ENCODE assay signal across 8 mouse cellular contexts in genomic region chr2:15055741-15056151, GRCm38 (mm10). TPM values are rescaled to one million over a fixed set of nuclear protein-coding genes. Genes with fewer than 3 reads are reported as not detected.
A peak's percentile ranks its signal among the peaks of the same experiment; 100 is the strongest.
DNase-seq lines count a peak whose midpoint lies in the region; ATAC-seq and TF ChIP-seq lines count a peak whose summit lies in the region.

No protein-coding gene starts in this region.

- H3K27me3 ChIP-seq in hindbrain, embryonic 14.5 days (ENCODE audit: control insufficient read depth, insufficient read depth, low read length), result no peaks in the 10 kb centered on the region
- H3K27me3 ChIP-seq in megakaryocyte, embryonic 14.5 days (replicated peaks), result no peaks in the 10 kb centered on the region

- H3K4me3 ChIP-seq in layer of hippocampus, adult 2 months, result peak overlapping the region; percentile 100
- H3K4me3 ChIP-seq in bone marrow, adult 2 months (replicated peaks; ENCODE audit: control insufficient read depth, low read depth, low read length), result peak overlapping the region; percentile 97
- peak overlapping the region; percentile 83 for H3K4me3 ChIP-seq in hindbrain, embryonic 14.5 days (replicated peaks; ENCODE audit: low read length)
- H3K4me3 ChIP-seq in megakaryocyte, embryonic 14.5 days (replicated peaks), result peak overlapping the region; percentile 96

- TF ChIP-seq CTCF in layer of hippocampus, adult 2 months (conservative IDR thresholded peaks at IDR 0.05), result no peak
- TF ChIP-seq CTCF in bone marrow, adult 2 months (IDR thresholded peaks at IDR 0.05; ENCODE audit: control insufficient read depth, insufficient read depth, low read length), result no peak

- H3K27ac ChIP-seq in layer of hippocampus, adult 2 months, result peak overlapping the region; percentile 96
- peak overlapping the region; percentile 83; the same call in 1 of the 2 replicates for H3K27ac ChIP-seq in bone marrow, adult 2 months (ENCODE audit: control insufficient read depth, insufficient read depth, low read depth, low read length, poor library complexity)
- H3K27ac ChIP-seq in hindbrain, embryonic 14.5 days, result peak overlapping the region; percentile 96

- H3K9ac ChIP-seq in hindbrain, embryonic 14.5 days, result peak overlapping the region; percentile 92

- no peaks in the 10 kb centered on the region for H3K4me1 ChIP-seq in bone marrow, adult 2 months (ENCODE audit: control insufficient read depth, insufficient read depth, low read length)
- H3K4me1 ChIP-seq in hindbrain, embryonic 14.5 days (replicated peaks; ENCODE audit: control insufficient read depth, insufficient read depth, low read length), result peaks cover 20% of the 10 kb centered on the region
- peaks cover 29% of the 10 kb centered on the region for H3K4me1 ChIP-seq in megakaryocyte, embryonic 14.5 days

- H3K4me2 ChIP-seq in hindbrain, embryonic 14.5 days (replicated peaks), result peak overlapping the region; percentile 81

- H3K36me3 ChIP-seq in hindbrain, embryonic 14.5 days (replicated peaks; ENCODE audit: control insufficient read depth, insufficient read depth), result no peaks in the 10 kb centered on the region
- H3K36me3 ChIP-seq in megakaryocyte, embryonic 14.5 days (replicated peaks; ENCODE audit: low read length), result no peaks in the 10 kb centered on the region

- no peak for TF ChIP-seq POLR2A in bone marrow, adult 2 months (IDR thresholded peaks at IDR 0.05; ENCODE audit: borderline replicate concordance, control insufficient read depth, low read depth, low read length)

- under 1% methylated on average over 15 of the region's 15 CpGs for WGBS in bone marrow, adult 2 months
- WGBS in hindbrain, embryonic 14.5 days, result under 1% methylated on average over 15 of the region's 15 CpGs

- no peak for ATAC-seq in hindbrain, embryonic 14.5 days (ENCODE audit: low FRiP score)

- no peak for DNase-seq in layer of hippocampus, adult 2 months (ENCODE audit: low spot score in 2 of 2)
- DNase-seq in layer of hippocampus, adult 8-10 months (ENCODE audit: low spot score in 2 of 2), result no peak
- peak; percentile 55 for DNase-seq in hindbrain, embryonic 14.5 days (ENCODE audit: low spot score)
- no peak for DNase-seq in retina, embryonic 14.5 days (ENCODE audit: low spot score)
- no peak for DNase-seq in layer of hippocampus, adult 11-12 months (ENCODE audit: low spot score)
- DNase-seq in layer of hippocampus, postnatal 36 days, result no peak

- H3K9me3 ChIP-seq in hindbrain, embryonic 14.5 days (ENCODE audit: control insufficient read depth, low read length), result no peaks in the 10 kb centered on the region
- no peaks in the 10 kb centered on the region for H3K9me3 ChIP-seq in megakaryocyte, embryonic 14.5 days

RNA-seq across cellular contexts. Expression of gene Nsun6, which starts 0.9 kb away (rescaled TPM):
- total RNA-seq in layer of hippocampus, adult 2 months (2021), result 10 to 100 TPM in 1 of 2 experiments, 1 to 10 TPM in 1; 8.5 to 14.6 TPM
- 1 to 10 TPM; 8.1 to 9.7 (median 9.0) TPM for total RNA-seq in layer of hippocampus, adult 8-10 months (2022)
- 2.0 and 5.4 TPM in 2 replicates for polyA plus RNA-seq in bone marrow, adult 2 months (2011; ENCODE audit: insufficient read depth, insufficient read length, low replicate concordance, missing spikeins)
- polyA plus RNA-seq in hindbrain, embryonic 14.5 days (2014; fragmentation: Nextera tagmentation; extraction: Ambion mirVana), result 10.7 and 17.5 TPM in 2 replicates
- 0.17 TPM in 1 of 2 replicates, not detected in the other for polyA plus RNA-seq in megakaryocyte, embryonic 14.5 days (2012; ENCODE audit: insufficient read depth, low replicate concordance)
- total RNA-seq in layer of hippocampus, postnatal 36 days (2021), result 1 to 10 TPM; 8.1 to 9.2 TPM

RNA-seq across cellular contexts. Expression of gene Arl5b, which starts 6.6 kb away (rescaled TPM):
- 10 to 100 TPM; 24.9 to 33.6 TPM for total RNA-seq in layer of hippocampus, adult 2 months (2021)
- total RNA-seq in layer of hippocampus, adult 8-10 months (2022), result 10 to 100 TPM; 24.2 to 30.3 (median 26.9) TPM
- polyA plus RNA-seq in bone marrow, adult 2 months (2011; ENCODE audit: insufficient read depth, insufficient read length, low replicate concordance, missing spikeins), result 6.8 and 14.2 TPM in 2 replicates
- 35.5 and 37.0 TPM in 2 replicates for polyA plus RNA-seq in hindbrain, embryonic 14.5 days (2014; fragmentation: Nextera tagmentation; extraction: Ambion mirVana)
- 2.0 TPM in 1 of 2 replicates, not detected in the other for polyA plus RNA-seq in megakaryocyte, embryonic 14.5 days (2012; ENCODE audit: insufficient read depth, low replicate concordance)
- 10 to 100 TPM; 30.7 to 35.7 TPM for total RNA-seq in layer of hippocampus, postnatal 36 days (2021)
